Mouse (Mus musculus) liver (tissue): Measurements from ENCODE around the gene Serpinb3b.
"Not testable (repeated sequence)": the region's sequence is repeated elsewhere in the genome, so short reads cannot be mapped to it uniquely, and the experiment has no call there.

Source experiments
- DNase-seq: peaks from one replicate; pipeline ENCODE4 v3.0.0-alpha.2; 2020; ENCODE audit warnings: mixed read lengths

The Serpinb3b gene

GRCm38 (mm10) chr1:107278261-107278660, at the start of gene Serpinb3b, which contains the start of gene Serpinb3c:
Gene Serpinb3b (minus strand): TSS chr1:107278361.
Gene Serpinb3c (minus strand): TSS chr1:107278371.
- not testable (repeated sequence) for DNase-seq

- not testable (repeated sequence) for DNase-seq
Observed at GRCm38 (mm10) chr1:107243170-107243569, 35.0 kb downstream of the Serpinb3b start.

GRCm38 (mm10) chr1:107217276-107217675, 60.9 kb downstream of the Serpinb3b start:
- not testable (repeated sequence) for DNase-seq

GRCm38 (mm10) chr1:107127453-107127852, 150.7 kb downstream of the Serpinb3b start:
- DNase-seq = not testable (repeated sequence)
